Mouse (Mus musculus): ENCODE measurements around the gene Fignl2. TPM values are rescaled to one million over a fixed set of nuclear protein-coding genes. Genes with fewer than 3 reads are reported as not detected.
"Not testable (repeated sequence)": the region's sequence is repeated elsewhere in the genome, so short reads cannot be mapped to it uniquely, and the experiment has no call there.

The Fignl2 gene
- polyA plus RNA-seq, 1 experiment from 2014 or later = 0.33 TPM

DNA sequence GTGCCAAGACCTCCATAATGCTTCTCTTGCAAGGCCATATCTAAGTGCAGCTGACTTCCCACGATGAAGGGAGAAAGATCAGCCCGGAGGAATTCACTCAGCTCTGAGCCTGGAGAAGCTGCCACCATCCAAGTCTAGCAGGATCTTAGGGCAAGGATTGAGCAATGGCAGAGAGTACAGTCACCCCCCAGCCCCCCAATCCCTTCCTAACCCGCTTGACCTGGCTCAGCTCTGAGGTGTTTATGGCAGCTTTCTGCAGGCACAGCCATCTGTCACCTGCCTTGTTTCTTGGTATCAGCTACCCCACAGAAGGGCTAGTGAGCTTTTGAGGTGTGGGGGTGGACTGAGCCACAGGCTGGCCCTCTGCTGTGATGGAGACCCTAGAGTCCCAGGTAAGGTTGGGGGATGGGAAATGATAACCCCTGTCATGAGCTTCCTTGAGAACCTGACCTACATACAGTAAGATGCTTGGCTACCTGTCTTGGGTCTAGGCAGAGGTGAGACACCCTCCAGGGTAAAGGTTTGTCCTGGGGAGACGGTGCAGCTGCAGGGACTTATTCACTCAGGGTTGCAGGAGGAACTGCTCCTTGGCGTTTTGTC, 37.2 kb upstream of the Fignl2 start, which contains the start of gene Ankrd33:
TSS of gene Ankrd33 (plus strand) at position 245 of the 600 bp plus-strand sequence.
- H3K9me3 ChIP-seq (replicated peaks; ENCODE audit: control insufficient read depth, low read length) = 0 out of 2 replicates have a peak, but pooled peaks cover 3% of the 10 kb centered on the region
- no peak within 1 kb of the TSS for H3K27ac ChIP-seq (ENCODE audit: low read depth, low read length)
- no peaks in the 10 kb centered on the region for H3K27me3 ChIP-seq (ENCODE audit: control insufficient read depth, insufficient read depth, low read length)
- ATAC-seq (replicated peaks; ENCODE audit: insufficient number of reproducible peaks, low FRiP score, low TSS enrichment) = no peak
- H3K4me3 ChIP-seq (ENCODE audit: low read depth, low read length) = no peak within 1 kb of the TSS
- no peaks in the 10 kb centered on the region for H3K36me3 ChIP-seq (ENCODE audit: control insufficient read depth, insufficient read depth, low read length)
- WGBS (ENCODE audit: insufficient replicate concordance) = 72% methylated on average over 5 of the region's 5 CpGs
- H3K9ac ChIP-seq (ENCODE audit: low read depth, low read length) = no peak within 1 kb of the TSS
- H3K4me2 ChIP-seq = no peak within 1 kb of the TSS
- H3K4me1 ChIP-seq (ENCODE audit: control insufficient read depth, insufficient read depth, low read length) = peaks cover 2% of the 10 kb centered on the region; the same call in 1 of the 2 replicates

DNA sequence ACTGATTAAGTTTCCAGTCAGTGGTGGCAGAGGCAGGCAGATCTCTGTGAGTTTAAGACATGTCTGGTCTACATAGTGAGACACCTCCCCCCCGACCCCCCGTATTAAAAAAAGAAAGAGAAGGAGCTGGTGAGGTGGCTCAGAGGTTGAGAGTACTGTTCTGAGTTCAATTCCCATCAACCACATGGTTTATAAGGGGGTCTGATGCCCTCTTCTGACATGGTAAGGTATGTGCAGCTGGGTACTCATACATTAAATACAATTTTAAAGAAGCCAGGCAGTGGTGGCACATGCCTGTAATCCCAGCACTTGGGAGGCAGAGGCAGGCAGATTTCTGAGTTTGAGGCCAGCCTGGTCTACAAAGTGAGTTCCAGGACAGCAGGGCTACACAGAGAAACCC, 35.4 kb upstream of the Fignl2 start:
- not testable (repeated sequence) for H3K27ac ChIP-seq (ENCODE audit: low read depth, low read length); ATAC-seq (replicated peaks; ENCODE audit: insufficient number of reproducible peaks, low FRiP score, low TSS enrichment)
- WGBS (ENCODE audit: insufficient replicate concordance) = 76% methylated on average over 2 of the region's 2 CpGs

DNA sequence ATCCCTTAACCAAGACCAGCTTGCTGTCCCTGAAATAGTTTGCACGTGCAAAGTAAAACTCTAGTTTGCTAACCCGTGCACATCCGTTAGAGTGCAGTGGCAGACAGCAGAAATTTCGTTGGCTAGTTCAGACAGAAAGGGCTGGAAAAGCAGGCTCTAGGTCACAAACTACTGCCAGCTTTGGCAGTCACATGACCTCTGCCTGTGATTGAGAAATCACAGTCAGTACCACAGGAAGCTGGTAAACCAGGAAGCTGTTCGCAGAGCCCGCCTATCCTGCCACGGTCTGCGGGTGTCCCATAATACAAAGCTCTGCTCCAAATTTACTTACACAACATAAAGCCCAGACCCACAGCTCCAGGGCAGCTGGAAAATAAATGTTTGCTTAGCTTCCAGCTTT, 34.8 kb upstream of the Fignl2 start:
- Histone ChIP-seq H3K4me1 (ENCODE audit: control insufficient read depth, insufficient read depth, low read length) (no peaks in the 10 kb centered on the region), H3K4me3 (ENCODE audit: low read depth, low read length) (no peak overlapping the region), H3K9ac (ENCODE audit: low read depth, low read length) (no peak overlapping the region), H3K4me2 (no peak overlapping the region), H3K36me3 (ENCODE audit: control insufficient read depth, insufficient read depth, low read length) (no peaks in the 10 kb centered on the region), H3K27ac (ENCODE audit: low read depth, low read length) (no peak overlapping the region), H3K9me3 (replicated peaks; ENCODE audit: control insufficient read depth, low read length) (0 out of 2 replicates have a peak, but pooled peaks cover 3% of the 10 kb centered on the region), H3K27me3 (ENCODE audit: control insufficient read depth, insufficient read depth, low read length) (no peaks in the 10 kb centered on the region)
- no peak for ATAC-seq (replicated peaks; ENCODE audit: insufficient number of reproducible peaks, low FRiP score, low TSS enrichment)
- 63% methylated on average over 8 of the region's 8 CpGs for WGBS (ENCODE audit: insufficient replicate concordance)

More for the DNA sequence above, 35.4 kb upstream of the Fignl2 start:
- not testable (repeated sequence) for H3K4me2 ChIP-seq; H3K9ac ChIP-seq (ENCODE audit: low read depth, low read length); H3K4me3 ChIP-seq (ENCODE audit: low read depth, low read length); H3K9me3 ChIP-seq (replicated peaks; ENCODE audit: control insufficient read depth, low read length); H3K27me3 ChIP-seq (ENCODE audit: control insufficient read depth, insufficient read depth, low read length); H3K36me3 ChIP-seq (ENCODE audit: control insufficient read depth, insufficient read depth, low read length); H3K4me1 ChIP-seq (ENCODE audit: control insufficient read depth, insufficient read depth, low read length)

DNA sequence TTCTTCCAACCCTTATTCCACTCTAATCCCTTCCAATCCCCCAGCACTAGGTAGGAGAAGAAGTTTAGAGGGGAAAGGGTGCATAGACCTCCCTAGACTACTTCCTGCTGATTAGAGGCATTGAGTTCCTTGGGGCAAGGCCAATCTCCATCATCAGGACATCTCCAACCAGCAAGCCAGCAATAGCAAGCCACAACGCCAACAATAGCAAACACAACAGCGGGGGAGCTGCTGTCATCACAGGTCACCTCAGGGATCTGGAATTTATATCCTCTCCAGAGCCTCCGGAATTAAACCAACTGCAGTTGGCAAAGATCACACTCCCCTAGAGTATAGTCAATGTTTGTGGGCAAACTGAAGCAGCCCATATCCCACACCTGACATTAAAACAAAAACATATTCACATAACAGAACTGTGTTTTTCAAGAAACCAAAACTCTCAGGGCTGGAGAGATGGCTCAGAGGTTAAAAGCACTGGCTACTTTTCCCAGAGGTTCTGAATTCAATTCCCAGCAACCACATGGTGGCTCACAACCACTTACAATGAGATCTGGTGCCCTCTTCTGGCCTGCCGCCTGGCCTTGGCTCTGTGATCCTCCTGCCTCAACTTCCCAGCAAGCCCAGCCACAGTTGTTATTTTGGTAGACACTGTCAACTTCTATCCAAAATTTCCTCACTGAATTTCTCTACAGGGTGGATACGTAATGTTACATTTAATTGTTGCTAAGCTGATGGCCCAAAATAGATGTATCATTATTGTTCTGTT, 29.7 kb upstream of the Fignl2 start:
- WGBS (ENCODE audit: insufficient replicate concordance) = 83% methylated on average over 5 of the region's 5 CpGs
- Histone ChIP-seq H3K4me1 (ENCODE audit: control insufficient read depth, insufficient read depth, low read length) (no peaks in the 10 kb centered on the region), H3K36me3 (ENCODE audit: control insufficient read depth, insufficient read depth, low read length) (no peaks in the 10 kb centered on the region), H3K9me3 (replicated peaks; ENCODE audit: control insufficient read depth, low read length) (no peaks in the 10 kb centered on the region), H3K4me2 (no peak overlapping the region), H3K4me3 (ENCODE audit: low read depth, low read length) (no peak overlapping the region), H3K27ac (ENCODE audit: low read depth, low read length) (no peak overlapping the region), H3K9ac (ENCODE audit: low read depth, low read length) (no peak overlapping the region), H3K27me3 (ENCODE audit: control insufficient read depth, insufficient read depth, low read length) (no peaks in the 10 kb centered on the region)
- no peak for ATAC-seq (replicated peaks; ENCODE audit: insufficient number of reproducible peaks, low FRiP score, low TSS enrichment)

DNA sequence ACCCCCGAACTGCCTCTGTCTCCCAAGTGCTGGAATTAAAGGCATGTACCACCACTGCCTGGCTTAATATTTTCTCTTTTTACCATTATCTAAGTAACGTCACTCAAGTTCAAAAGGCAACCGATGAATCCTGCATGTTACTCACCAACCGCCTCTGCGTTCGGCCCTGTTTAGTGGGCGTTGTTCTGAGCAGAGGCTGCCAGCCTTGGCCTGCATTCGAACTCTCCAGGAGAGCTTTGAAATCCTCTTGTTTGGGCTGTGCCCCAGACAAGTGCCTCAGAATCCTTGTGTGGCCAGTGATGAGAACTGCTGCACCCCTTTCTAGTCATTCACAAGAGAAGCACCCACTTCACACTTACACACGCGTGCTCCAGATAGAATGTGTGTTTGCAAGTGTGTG, 27.6 kb upstream of the Fignl2 start:
- H3K4me3 ChIP-seq (ENCODE audit: low read depth, low read length) = no peak overlapping the region
- no peak for ATAC-seq (replicated peaks; ENCODE audit: insufficient number of reproducible peaks, low FRiP score, low TSS enrichment)
- H3K4me1 ChIP-seq (ENCODE audit: control insufficient read depth, insufficient read depth, low read length) = no peaks in the 10 kb centered on the region
- no peak overlapping the region for H3K27ac ChIP-seq (ENCODE audit: low read depth, low read length)
- whole genome bisulfite sequencing (ENCODE audit: insufficient replicate concordance) = 83% methylated on average over 10 of the region's 10 CpGs
- H3K27me3 ChIP-seq (ENCODE audit: control insufficient read depth, insufficient read depth, low read length) = no peaks in the 10 kb centered on the region
- no peak overlapping the region for H3K9ac ChIP-seq (ENCODE audit: low read depth, low read length)
- H3K9me3 ChIP-seq (replicated peaks; ENCODE audit: control insufficient read depth, low read length) = no peaks in the 10 kb centered on the region
- no peaks in the 10 kb centered on the region for H3K36me3 ChIP-seq (ENCODE audit: control insufficient read depth, insufficient read depth, low read length)
- no peak overlapping the region for H3K4me2 ChIP-seq

DNA sequence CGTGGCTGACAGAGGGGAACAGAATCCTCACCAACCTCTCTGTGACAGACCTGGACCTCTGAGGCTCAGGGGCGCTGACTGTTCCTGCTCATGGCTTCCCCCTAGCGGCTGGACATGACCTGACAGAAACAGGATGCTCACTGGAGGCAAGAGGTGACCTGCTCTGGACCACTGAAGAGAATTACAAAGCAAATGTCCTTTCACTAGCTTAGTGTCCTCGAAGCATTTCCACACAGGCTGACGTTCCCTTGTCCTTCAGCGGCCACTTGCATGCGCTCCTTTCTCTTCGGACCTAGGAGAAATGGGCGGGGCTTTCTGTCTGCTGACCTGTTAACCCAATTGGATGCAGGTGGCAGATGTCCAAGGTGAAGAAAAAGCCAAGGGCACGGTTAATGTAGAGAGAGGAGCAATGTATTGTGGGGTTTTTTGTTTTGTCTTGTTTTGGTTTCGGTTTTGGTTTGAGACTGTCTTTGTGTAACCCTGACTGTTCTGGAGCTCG, 27.2 kb upstream of the Fignl2 start:
- Histone ChIP-seq H3K27me3 (ENCODE audit: control insufficient read depth, insufficient read depth, low read length) (no peaks in the 10 kb centered on the region), H3K9ac (ENCODE audit: low read depth, low read length) (no peak overlapping the region), H3K4me1 (ENCODE audit: control insufficient read depth, insufficient read depth, low read length) (no peaks in the 10 kb centered on the region), H3K4me2 (no peak overlapping the region; the same call in 1 of the 2 replicates), H3K4me3 (ENCODE audit: low read depth, low read length) (no peak overlapping the region), H3K27ac (ENCODE audit: low read depth, low read length) (no peak overlapping the region), H3K9me3 (replicated peaks; ENCODE audit: control insufficient read depth, low read length) (no peaks in the 10 kb centered on the region), H3K36me3 (ENCODE audit: control insufficient read depth, insufficient read depth, low read length) (no peaks in the 10 kb centered on the region)
- 21% methylated on average over 12 of the region's 12 CpGs for WGBS (ENCODE audit: insufficient replicate concordance)
- no peak for ATAC-seq (replicated peaks; ENCODE audit: insufficient number of reproducible peaks, low FRiP score, low TSS enrichment)

DNA sequence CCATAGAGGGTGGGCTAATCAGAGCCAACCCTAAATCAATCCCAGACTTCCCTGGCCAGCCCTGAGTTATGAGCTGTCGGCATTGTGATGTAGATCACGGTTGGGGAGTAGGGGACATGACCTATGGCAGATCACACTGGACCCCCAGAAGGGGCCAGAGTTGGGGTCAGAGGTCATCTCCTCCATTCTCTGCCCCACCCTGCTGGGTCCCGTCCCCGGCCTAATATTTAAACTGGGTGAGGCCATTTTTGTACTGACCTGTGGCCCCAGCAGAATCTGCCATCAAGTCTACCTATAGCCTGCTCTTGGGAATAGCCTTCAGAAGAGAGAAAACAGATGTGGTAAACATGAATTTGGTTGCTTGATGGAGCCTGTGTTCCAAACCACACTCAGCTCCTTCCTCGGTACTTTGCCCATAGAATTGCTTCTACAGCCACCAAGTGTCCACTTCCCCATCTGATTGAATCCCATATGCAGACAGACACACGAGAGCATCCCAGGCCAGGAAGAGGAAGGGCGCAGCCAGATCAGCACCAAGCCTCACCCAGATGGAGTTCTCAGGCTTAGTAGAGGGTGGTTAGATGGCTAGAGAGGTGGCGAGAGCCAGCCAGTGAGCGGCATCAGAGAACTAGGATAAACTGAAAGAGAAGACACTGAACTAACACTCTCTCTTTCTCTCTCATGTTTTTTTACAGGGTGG, 25.4 kb upstream of the Fignl2 start:
- no peak overlapping the region for H3K4me2 ChIP-seq
- peaks cover 8% of the 10 kb centered on the region for H3K27me3 ChIP-seq (ENCODE audit: control insufficient read depth, insufficient read depth, low read length)
- no peaks in the 10 kb centered on the region for H3K9me3 ChIP-seq (replicated peaks; ENCODE audit: control insufficient read depth, low read length)
- whole genome bisulfite sequencing (ENCODE audit: insufficient replicate concordance) = 82% methylated on average over 9 of the region's 9 CpGs
- H3K36me3 ChIP-seq (ENCODE audit: control insufficient read depth, insufficient read depth, low read length) = no peaks in the 10 kb centered on the region
- no peak overlapping the region for H3K9ac ChIP-seq (ENCODE audit: low read depth, low read length)
- no peak for ATAC-seq (replicated peaks; ENCODE audit: insufficient number of reproducible peaks, low FRiP score, low TSS enrichment)
- no peak overlapping the region for H3K27ac ChIP-seq (ENCODE audit: low read depth, low read length)
- no peak overlapping the region for H3K4me3 ChIP-seq (ENCODE audit: low read depth, low read length)
- no peaks in the 10 kb centered on the region for H3K4me1 ChIP-seq (ENCODE audit: control insufficient read depth, insufficient read depth, low read length)

DNA sequence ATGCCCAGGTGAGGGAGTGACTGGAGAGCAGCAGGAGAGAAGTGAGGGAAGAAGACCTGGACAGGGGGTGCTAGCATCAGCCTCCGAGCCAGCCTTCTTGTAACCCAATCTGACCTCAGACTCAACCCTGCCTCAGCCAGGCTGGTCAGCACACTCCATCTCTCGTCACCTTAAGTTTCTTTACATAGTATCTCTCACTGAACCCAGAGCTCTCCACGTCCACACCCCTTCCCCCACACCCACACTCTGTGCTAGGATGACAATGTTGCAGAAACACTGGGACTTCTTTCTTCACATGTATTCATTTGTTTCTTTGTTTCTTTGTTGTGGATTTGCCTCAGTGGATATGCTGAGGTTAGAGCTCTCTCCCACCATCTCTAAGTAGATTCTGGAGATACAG, 22.6 kb upstream of the Fignl2 start:
- ATAC-seq (replicated peaks; ENCODE audit: insufficient number of reproducible peaks, low FRiP score, low TSS enrichment) = no peak
- H3K4me1 ChIP-seq (ENCODE audit: control insufficient read depth, insufficient read depth, low read length) = peaks cover 7% of the 10 kb centered on the region; the same call in 1 of the 2 replicates
- no peak overlapping the region for H3K4me3 ChIP-seq (ENCODE audit: low read depth, low read length)
- H3K9me3 ChIP-seq (replicated peaks; ENCODE audit: control insufficient read depth, low read length) = no peaks in the 10 kb centered on the region
- H3K27ac ChIP-seq (ENCODE audit: low read depth, low read length) = no peak overlapping the region
- H3K27me3 ChIP-seq (ENCODE audit: control insufficient read depth, insufficient read depth, low read length) = peaks cover 13% of the 10 kb centered on the region
- 45% methylated on average over 3 of the region's 3 CpGs for WGBS (ENCODE audit: insufficient replicate concordance)
- no peaks in the 10 kb centered on the region for H3K36me3 ChIP-seq (ENCODE audit: control insufficient read depth, insufficient read depth, low read length)
- H3K9ac ChIP-seq (ENCODE audit: low read depth, low read length) = no peak overlapping the region
- no peak overlapping the region for H3K4me2 ChIP-seq

Data from heart, embryonic 11.5 days (tissue).